Mouse (Mus musculus) G1E-ER4 (cell line): ENCODE data around the gene Adra1b. TPM values are rescaled to one million over a fixed set of nuclear protein-coding genes. Genes with fewer than 3 reads are reported as not detected.

ENCODE experiments used
- GATA1 ChIP-seq: IDR thresholded peaks from one replicate; pipeline ENCODE4 v1.8.0; 2012; ENCODE audit warnings: low read length, inconsistent platforms
- polyA plus RNA-seq: library from polyadenylated mRNA; stranded (reverse); fragments of >175 nt; gene quantifications from 2 replicates; pipeline ENCODE4 v1.2.3, GENCODE M21; 2012

The Adra1b gene
- not detected in 2 replicates for polyA plus RNA-seq

DNA sequence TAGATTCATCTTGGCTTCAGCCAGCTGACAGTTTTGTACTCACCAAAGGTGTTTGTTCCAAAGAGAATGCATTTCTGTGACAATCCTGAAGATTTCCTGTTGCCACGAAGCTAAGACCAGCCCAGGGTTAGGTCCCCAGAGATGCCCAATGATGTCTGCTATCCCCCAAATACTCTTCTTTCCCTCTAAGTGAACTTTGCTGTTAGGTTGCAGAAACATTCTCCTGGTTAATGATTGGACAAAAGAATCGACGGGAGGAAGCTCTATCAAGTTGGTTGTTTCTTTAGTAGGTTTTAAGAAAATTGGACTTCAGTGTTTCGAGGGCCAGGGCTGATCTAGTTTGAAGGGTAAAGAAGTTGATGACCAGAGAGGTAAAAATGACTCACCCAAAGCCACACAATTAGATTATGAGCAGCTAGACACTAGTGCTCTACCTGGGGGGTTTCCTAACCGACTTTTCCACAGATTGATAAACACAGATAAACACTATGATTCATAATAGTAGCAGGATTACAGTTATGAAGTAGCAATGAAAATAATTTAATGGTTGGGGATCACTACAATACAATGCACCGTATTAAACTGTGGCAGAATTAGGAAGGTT lies at the start of gene Adra1b:
Gene Adra1b, minus strand, starts transcription at position 160 of the 604 bp plus-strand sequence.
- TF ChIP-seq GATA1, result no peak

DNA sequence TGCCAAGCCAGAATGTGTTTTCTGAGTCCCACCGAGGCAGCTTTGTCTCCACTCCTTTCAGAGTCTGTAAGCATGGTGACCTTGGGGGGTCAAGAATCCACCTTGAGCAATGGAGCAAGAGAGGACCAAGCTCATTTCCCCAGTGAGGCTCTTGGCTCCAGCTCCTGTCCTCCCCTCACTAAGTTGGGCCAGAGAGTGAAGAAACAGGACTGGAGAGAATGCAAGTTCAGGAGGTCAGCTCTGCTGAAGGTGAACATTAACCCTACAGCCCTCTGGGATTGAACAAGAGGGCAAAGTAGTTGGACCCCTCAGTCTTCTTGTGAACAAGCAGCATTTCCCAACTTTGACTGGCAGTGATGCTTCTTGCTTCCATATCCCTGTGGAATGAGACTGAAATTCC lies 49.3 kb upstream of the Adra1b start:
- TF ChIP-seq GATA1, result no peak

DNA sequence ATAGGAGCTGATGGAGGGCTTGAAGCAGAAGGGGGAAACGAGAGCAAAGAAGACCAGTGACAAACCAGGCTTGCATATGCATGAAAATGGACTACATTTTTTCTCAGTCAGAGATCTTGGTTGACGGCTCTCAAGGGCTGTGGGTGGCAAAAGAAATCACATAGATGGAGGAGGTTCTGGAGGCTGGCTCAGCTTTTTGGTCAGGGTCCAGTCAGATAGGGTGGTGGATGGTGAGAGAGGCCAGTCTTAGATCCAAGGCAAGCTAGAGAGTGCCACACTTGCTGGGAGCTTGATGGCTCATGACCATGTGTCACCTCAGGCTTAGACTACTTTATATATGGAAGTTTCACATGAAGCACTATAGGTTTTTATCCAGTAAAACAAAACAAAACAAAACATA lies 42.8 kb upstream of the Adra1b start:
- TF ChIP-seq GATA1, result no peak

DNA sequence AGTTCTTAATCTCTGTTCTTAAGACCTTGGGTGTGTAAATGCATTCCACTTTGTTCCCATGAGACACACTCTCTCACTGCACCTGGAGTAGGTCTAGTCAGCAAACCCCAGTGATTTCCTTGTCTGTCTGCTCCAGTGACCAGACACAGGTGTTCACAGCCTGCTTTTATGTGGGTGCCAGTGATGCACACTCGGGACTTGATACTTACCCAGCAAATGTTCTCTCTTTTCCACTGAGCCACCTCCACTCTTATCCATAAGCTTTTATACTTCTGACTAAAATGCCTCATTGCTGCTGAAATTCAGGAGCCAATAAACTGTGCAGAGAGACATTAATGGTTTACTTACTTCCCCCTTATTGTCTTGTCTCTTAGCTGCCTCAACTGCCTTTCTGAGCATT lies 42.2 kb upstream of the Adra1b start:
- no peak for TF ChIP-seq GATA1

DNA sequence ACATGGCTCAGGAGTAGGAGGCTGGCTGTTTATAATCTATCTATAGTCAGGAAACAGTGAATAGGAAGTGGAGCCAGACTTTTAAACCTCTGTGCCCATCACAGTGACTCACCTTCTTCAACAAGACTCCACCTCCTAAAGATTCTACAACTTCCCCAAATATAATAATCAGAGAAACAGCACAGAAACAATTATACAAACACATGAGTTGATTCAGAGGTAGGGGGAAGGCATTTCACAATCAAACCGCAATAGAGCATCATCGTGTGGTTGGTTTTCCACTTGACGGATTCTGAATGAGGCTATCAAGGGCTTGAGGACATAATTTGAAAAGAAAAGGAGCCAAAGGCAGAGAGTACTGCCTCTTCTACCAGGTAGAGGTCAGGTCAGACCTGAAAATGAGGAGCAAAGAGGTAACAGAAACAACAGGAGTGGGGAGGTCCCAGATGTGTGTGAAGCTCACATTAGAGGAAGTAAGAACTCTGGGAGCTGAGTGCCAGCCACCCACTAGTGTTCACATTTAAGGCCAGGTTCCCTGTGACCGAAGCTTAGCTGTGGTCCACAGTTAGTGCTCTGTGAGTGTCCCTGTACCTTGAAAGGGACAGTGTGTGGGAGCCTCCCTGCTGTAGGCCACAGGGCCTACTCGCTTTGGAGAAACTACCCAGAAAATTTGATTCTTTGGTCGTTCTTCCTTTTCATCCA lies 39.6 kb upstream of the Adra1b start:
- no peak for TF ChIP-seq GATA1

DNA sequence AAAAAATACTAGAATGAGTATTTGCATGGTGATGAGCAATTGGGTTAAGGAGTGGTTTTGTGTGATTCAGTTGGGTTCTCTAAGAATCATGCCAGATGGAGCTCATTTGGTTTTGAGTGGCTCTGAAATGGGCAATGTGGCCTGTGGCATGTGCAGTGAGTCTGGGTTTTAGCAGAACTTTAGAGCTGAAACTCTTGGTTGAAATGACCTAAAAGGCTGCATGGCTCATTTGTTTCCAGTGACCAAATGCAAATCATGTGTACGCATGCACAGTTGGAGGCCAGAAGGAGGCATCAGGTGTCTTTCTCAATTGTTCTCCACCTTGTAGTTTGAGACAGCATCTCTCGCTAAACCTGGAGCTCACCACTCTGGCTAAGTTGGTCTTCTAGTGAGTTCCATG lies 35.0 kb upstream of the Adra1b start:
- TF ChIP-seq GATA1, result no peak

DNA sequence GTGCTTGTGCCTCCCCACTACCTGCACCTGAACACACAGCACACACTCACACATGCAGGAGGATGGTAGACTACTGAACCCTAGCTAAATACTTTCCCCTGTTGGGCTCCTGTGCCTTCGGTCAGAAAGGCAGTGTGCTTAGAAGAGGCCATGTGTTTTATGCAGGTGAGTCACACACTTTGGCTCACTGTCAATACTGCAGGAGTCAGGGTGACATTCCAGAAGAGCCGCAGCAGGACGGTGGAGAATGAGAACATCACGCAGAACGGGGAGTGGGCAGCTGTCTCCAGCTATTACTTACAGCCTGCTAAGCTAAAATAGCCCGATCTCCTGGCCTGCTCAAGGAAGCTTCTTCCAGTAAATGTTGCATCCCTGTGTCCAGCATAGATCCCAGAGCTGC lies 32.5 kb upstream of the Adra1b start:
- no peak for TF ChIP-seq GATA1

DNA sequence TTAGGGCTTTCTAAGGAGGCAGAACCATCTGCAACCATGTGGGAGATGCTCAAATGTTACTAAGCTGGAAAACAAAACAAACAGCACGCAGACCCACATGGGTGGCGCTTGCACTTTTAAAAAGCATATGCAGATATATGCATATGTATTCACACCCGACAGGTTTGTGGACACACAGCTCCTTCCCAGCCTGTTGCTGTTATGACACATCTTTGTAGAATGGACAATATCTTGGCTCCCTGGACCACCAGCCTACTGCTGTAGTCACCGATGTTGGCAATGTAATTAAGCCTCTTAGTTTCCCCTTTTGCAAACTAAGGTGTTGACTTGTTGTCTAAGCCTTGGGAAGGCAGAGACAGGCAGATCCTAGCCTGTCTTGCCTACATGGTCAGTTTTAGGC lies 32.0 kb upstream of the Adra1b start:
- no peak for TF ChIP-seq GATA1

DNA sequence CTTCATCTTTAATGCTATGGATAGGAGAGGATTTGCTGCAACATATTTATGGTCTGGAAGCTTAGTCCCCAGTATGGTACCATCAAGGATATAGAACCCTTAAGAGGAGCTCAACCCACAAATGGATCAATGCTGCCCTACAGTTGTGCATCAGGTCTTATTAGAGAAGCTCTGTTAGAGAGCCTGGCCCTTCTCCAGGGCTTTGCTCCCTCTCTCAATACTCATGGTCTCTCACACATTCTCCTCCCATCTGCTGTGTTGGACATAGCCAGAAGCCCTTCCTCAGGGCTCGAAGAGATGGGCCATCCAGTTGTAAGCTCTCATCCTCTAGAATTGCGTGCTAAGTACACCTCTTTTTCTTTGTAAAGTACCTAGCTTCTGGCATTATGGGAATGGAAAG lies 29.2 kb upstream of the Adra1b start:
- no peak for TF ChIP-seq GATA1

DNA sequence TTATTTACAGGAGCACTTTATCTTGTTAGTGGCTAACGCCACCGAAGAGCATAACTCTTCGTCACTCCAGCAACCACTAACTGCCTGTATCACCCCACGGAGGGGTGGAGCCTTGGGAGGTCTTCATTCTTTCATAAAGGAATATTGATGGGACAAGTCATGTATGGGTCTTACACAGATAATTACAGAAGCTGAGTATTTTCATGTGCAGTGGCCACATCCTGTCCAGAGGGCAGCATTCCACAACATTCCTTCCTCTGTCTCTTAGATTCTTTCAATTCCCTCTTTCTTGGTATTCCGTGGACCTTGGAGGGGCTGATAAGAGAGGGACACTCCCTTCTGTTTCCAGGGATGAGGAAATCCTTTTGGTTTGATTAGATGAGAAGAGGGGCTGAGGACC lies 28.7 kb upstream of the Adra1b start:
- TF ChIP-seq GATA1, result no peak

DNA sequence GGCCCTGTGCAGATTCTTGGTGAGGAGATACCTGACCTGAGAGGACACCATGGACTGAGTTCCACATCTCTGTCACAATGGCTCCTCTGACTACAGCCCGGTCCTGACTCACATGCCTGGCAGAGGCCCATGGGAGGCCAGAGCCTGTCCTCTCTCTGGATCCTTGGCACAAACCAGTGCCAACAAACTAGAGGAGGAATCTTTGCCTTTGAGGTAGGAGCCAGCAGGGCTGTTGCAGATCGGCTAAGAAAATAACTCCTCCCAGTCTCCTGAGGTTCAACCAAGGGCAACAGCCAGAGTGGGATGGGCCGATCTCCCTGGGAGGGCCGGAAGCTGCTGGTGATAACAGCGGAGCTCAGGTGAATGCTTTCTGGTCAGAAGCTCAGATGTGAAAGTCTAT lies 28.2 kb upstream of the Adra1b start:
- TF ChIP-seq GATA1, result no peak

DNA sequence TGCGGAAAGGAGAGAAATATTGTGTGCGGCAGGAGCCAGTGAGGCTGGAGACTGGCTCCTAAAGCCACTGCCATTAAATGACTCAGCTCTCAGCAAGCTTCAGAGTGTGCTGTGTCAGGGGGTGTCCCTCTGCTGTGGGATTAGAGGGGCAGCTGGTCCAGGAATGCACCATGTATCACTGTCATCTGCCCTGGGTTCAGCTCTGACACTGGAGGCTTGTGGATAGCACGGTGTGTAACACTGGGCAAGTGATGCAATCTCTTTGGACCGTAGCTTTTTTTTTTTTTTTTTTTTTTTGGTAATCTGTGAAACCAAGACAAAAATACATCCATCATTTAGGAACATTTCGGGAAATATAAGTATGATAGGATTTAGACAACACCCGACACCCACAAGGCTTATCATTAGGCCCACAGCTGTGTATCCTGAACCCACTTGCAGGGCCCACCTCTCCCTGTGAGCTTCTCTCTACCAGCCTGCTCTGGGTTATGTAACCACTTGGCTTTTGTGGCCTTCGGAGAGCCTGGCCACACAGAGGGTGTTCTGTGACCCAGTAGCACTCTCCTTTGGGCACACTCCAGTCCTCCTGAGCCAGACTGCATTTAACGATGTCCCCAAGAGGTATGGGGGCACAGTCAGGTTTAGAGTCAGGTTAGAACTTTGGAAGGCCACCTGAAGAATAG lies 26.3 kb upstream of the Adra1b start:
- TF ChIP-seq GATA1, result no peak

DNA sequence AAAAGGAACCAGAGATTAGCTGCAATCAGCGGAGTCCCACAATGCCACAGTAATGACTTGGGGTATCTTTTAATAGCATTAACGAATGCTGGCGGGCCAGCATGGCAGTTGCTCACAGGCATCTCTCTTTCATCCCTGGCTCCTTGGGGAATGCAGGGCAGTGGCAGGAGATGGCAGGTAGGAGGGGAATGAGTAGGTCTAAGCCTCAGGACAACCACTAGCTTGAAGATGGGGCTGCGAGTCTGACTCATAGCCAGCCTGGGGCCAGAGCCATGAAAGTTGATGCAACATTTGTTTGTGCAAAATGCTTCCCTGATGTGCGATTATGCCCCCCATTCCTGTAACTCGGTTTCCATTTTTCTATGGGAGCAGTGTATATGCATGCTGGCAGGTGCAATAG lies 25.2 kb upstream of the Adra1b start:
- TF ChIP-seq GATA1, result no peak

DNA sequence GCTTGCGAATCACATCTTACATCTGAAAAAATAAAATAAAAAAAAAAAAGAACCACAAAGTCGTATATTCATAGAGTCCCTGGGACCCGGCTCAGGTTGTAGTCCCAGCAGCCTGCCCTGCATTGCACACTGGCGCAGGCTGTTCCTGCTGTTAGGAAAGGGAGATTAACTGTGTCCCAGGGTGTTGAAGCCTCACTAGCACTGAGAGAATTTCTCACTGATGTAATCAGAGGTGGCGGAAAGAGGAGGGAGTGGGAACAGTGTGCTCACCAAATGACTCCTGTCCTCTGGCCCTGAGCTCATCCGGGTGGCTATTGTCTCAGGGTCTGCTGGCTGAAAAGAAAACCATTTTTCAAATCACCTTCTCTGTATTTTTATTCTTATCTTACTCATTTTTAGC lies 24.6 kb upstream of the Adra1b start:
- TF ChIP-seq GATA1, result no peak

DNA sequence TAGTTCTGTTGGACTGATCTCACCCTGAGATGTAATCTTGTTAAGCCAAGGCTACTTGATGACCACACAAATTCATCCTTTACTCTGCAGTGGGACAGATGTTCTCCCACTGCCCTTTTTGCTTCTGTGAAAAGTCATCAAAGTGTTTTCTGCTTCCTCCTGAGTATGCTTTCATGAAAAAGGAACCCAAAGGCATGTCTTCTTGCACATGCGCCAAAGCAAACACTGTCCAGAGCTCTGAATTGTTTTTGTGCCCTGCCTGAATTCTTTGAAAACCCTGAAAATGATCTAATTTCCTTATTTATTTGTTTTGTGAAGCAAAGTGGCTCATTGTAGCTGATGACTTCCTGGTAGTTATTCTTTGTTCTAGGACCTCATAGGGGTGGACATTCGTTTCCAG lies 20.7 kb upstream of the Adra1b start:
- TF ChIP-seq GATA1, result no peak

DNA sequence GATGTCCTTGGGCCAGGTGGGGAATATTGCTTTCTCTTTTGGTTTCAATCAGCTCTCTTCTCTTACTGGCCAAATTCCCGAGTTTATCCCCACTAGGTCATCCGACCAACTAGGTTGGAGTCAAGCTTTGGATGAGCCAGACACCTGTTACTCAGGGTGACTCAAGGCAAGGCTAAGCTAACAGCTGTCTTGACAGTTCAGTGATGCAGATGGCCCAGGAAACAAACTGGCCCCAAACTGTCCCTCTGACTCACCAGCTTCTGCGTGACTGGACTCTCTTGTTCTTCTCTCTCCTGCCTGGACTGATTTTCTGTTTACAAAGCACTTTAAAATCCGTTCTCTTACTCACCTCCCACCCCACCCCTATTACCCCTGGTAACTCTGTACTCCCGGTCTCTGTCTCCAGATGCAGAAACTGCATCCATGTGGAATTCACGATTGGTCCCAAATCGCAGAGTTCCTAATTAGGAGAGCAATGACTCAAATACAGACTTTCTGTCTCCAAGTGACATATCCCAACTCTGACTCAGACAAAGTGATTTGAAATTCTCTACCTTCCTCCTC lies 18.6 kb upstream of the Adra1b start:
- no peak for TF ChIP-seq GATA1
